Comparison of ENCODE assay signal across 8 mouse cellular contexts in genomic region chr9:71216036-71216995, GRCm38 (mm10). TPM values are rescaled to one million over a fixed set of nuclear protein-coding genes. Genes with fewer than 3 reads are reported as not detected.
DNase-seq lines count a peak whose midpoint lies in the region; ATAC-seq and TF ChIP-seq lines count a peak whose summit lies in the region.

No protein-coding gene starts in this region.

- ATAC-seq in common myeloid progenitor, adult 5-6 weeks (replicated peaks; ENCODE audit: low read depth, poor library complexity, severe bottlenecking) = peak; percentile 31; the same call in 1 of the 2 replicates
- ATAC-seq in granulocyte monocyte progenitor cell, adult 5-6 weeks (replicated peaks; ENCODE audit: poor library complexity, severe bottlenecking) = peak; percentile 20; the same call in 1 of the 2 replicates
- peak; percentile 61 for ATAC-seq in intestine, embryonic 15.5 days
- no peak for ATAC-seq in liver, embryonic 15.5 days (ENCODE audit: insufficient read depth)
- ATAC-seq in erythroblast, adult 5-6 weeks (replicated peaks; ENCODE audit: low FRiP score, poor library complexity, severe bottlenecking) = no peak

- peak overlapping the region; percentile 33 for H3K4me3 ChIP-seq in left cerebral cortex, adult 2 months
- H3K4me3 ChIP-seq in intestine, embryonic 15.5 days (replicated peaks) = peak overlapping the region; percentile 53
- peak overlapping the region; percentile 48 for H3K4me3 ChIP-seq in liver, embryonic 15.5 days (replicated peaks)

- peak in 1 of 2 experiments; percentile 12 for DNase-seq in left cerebral cortex, adult 2 months (ENCODE audit: extremely low spot score in 1 of 2, low spot score in 2 of 2)
- DNase-seq in left cerebral cortex, adult 11 months (ENCODE audit: low spot score) = no peak
- DNase-seq in ovary, postnatal 14 days (ENCODE audit: low spot score) = peak; percentile 21

- peaks cover 12% of the 10 kb centered on the region for H3K4me1 ChIP-seq in intestine, embryonic 15.5 days (replicated peaks)
- peaks cover 14% of the 10 kb centered on the region for H3K4me1 ChIP-seq in liver, embryonic 15.5 days (replicated peaks)

- WGBS in intestine, embryonic 15.5 days = under 1% methylated on average over 57 of the region's 57 CpGs
- 1% methylated on average over 57 of the region's 57 CpGs for WGBS in liver, embryonic 15.5 days (ENCODE audit: insufficient replicate concordance)

- no peak for TF ChIP-seq CTCF in left cerebral cortex, adult 2 months (IDR thresholded peaks at IDR 0.05)

- no peak overlapping the region for H3K27ac ChIP-seq in left cerebral cortex, adult 2 months
- no peak overlapping the region for H3K27ac ChIP-seq in intestine, embryonic 15.5 days
- no peak overlapping the region for H3K27ac ChIP-seq in liver, embryonic 15.5 days (replicated peaks)

- no peaks in the 10 kb centered on the region for H3K36me3 ChIP-seq in intestine, embryonic 15.5 days
- H3K36me3 ChIP-seq in liver, embryonic 15.5 days (replicated peaks) = no peaks in the 10 kb centered on the region

- H3K9ac ChIP-seq in intestine, embryonic 15.5 days = peak overlapping the region; percentile 50
- no peak overlapping the region for H3K9ac ChIP-seq in liver, embryonic 15.5 days

- no peaks in the 10 kb centered on the region for H3K9me3 ChIP-seq in intestine, embryonic 15.5 days
- H3K9me3 ChIP-seq in liver, embryonic 15.5 days (replicated peaks) = no peaks in the 10 kb centered on the region

- H3K4me2 ChIP-seq in intestine, embryonic 15.5 days (replicated peaks) = peak overlapping the region; percentile 91
- H3K4me2 ChIP-seq in liver, embryonic 15.5 days = peak overlapping the region; percentile 69

- peaks cover 25% of the 10 kb centered on the region for H3K27me3 ChIP-seq in intestine, embryonic 15.5 days (replicated peaks)
- peaks cover 87% of the 10 kb centered on the region for H3K27me3 ChIP-seq in liver, embryonic 15.5 days

- intact Hi-C loops in left cerebral cortex, adult 2 months (cut with DNase I) = loop anchor here (10.0 kb wide), 4 partner anchors 138 to 1462 kb away; no protein-coding TSS in a partner anchor

RNA-seq across cellular contexts. Expression of gene Aldh1a2, which starts 0.7 kb away (rescaled TPM):
- 10 to 100 TPM in 1 of 2 experiments, 1 to 10 TPM in 1; 9.6 to 12.0 TPM for total RNA-seq in left cerebral cortex, adult 2 months (2021)
- not detected in 2 replicates for total RNA-seq in common myeloid progenitor, adult 5-6 weeks (2017)
- not detected in 2 replicates for total RNA-seq in granulocyte monocyte progenitor cell, adult 5-6 weeks (2014; fragmentation: Nextera tagmentation)
- total RNA-seq in granulocyte monocyte progenitor cell, adult 5-6 weeks (2017) = not detected in 2 replicates
- polyA plus RNA-seq in intestine, embryonic 15.5 days (2015; fragmentation: Nextera tagmentation; extraction: Ambion mirVana) = 73.9 and 75.6 TPM in 2 replicates
- polyA plus RNA-seq in liver, embryonic 15.5 days (2015; fragmentation: Nextera tagmentation; extraction: Ambion mirVana) = 0.92 and 1.0 TPM in 2 replicates
- not detected in 2 replicates for total RNA-seq in erythroblast, adult 5-6 weeks (2015; ENCODE audit: low replicate concordance)
- not detected in 2 replicates for total RNA-seq in erythroblast, adult 5-6 weeks (2017; ENCODE audit: low replicate concordance)

RNA-seq across cellular contexts. Expression of gene Aqp9, which starts 47.8 kb away (rescaled TPM):
- 1 to 10 TPM; 3.1 to 3.4 TPM for total RNA-seq in left cerebral cortex, adult 2 months (2021)
- total RNA-seq in common myeloid progenitor, adult 5-6 weeks (2017) = 26.5 and 29.0 TPM in 2 replicates
- total RNA-seq in granulocyte monocyte progenitor cell, adult 5-6 weeks (2014; fragmentation: Nextera tagmentation) = 1.0 and 1.1 TPM in 2 replicates
- total RNA-seq in granulocyte monocyte progenitor cell, adult 5-6 weeks (2017) = 0.52 and 1.4 TPM in 2 replicates
- polyA plus RNA-seq in intestine, embryonic 15.5 days (2015; fragmentation: Nextera tagmentation; extraction: Ambion mirVana) = 0.74 and 1.0 TPM in 2 replicates
- polyA plus RNA-seq in liver, embryonic 15.5 days (2015; fragmentation: Nextera tagmentation; extraction: Ambion mirVana) = 7.7 and 8.2 TPM in 2 replicates
- 128 and 166 TPM in 2 replicates for total RNA-seq in erythroblast, adult 5-6 weeks (2015; ENCODE audit: low replicate concordance)
- 163 and 167 TPM in 2 replicates for total RNA-seq in erythroblast, adult 5-6 weeks (2017; ENCODE audit: low replicate concordance)

Comparison
In these comparisons a context has a peak if more than half of its experiments do, and no peak if none do; other contexts are left out.
1. ATAC-seq: peak in common myeloid progenitor, adult 5-6 weeks (single experiment), granulocyte monocyte progenitor cell, adult 5-6 weeks (single experiment) and intestine, embryonic 15.5 days (single experiment); none in liver, embryonic 15.5 days (single experiment) and erythroblast, adult 5-6 weeks (single experiment).
2. RNA of gene Aldh1a2, which starts 0.7 kb away (total RNA-seq): 9.6 to 12.0 TPM in left cerebral cortex, adult 2 months; not detected in common myeloid progenitor, adult 5-6 weeks, not detected in granulocyte monocyte progenitor cell, adult 5-6 weeks and not detected in erythroblast, adult 5-6 weeks; every median in the first group is over 10 times any median in the second.
3. Peak in every context shown above with its lines, with median percentiles within 50 percentile points of each other: H3K4me3 ChIP-seq.